Mouse (Mus musculus) frontal cortex, postnatal 14 days (tissue): ENCODE measurements around the gene Aldoart1.

Experiments used
- DNase-seq, 2 experiments: peaks; one replicate each; pipeline ENCODE4 v3.0.0; 2022; ENCODE audit warnings: low spot score in 2 of 2

Aldoart1 gene

GRCm38 (mm10) chr4:72852534-72852933 lies at the start of gene Aldoart1:
Gene Aldoart1 (minus strand): TSS chr4:72852634.
- no peak for DNase-seq

- no peak for DNase-seq
Measured at GRCm38 (mm10) chr4:72901566-72901965, 49.1 kb upstream of the Aldoart1 start.

DNA sequence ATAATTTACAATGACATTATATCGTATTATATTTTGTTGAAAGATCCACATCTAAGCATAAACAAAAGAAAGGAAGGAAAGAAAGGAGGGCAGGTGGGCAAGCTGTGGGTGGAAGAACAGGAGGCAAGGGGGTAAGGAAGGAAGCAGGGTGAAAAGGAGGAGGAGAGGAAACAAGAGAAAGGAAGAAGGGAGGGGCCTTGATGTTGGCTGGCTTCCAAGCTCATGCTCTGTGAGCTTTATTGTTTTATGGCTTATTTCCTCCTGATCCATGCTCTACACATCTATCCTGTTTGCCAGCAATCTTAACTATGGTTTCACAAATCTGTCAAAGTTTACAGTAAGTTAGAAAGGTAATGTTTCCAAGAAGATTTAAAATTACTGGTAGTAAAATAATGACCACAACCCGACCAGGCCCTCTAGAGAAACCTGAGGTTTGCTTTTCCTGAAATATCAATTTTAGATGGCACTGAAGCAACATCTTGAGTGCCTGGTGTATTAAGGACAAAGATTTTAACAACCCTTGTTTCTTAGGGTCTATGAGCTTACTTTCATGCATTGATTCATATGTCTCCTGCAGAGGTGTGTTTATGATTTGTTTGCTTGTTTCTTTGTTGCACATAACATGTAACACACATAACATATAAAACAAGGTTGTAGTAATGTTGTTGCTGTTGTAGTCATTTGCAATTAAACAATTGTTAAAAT lies 13.1 kb upstream of the Aldoart1 start:
- DNase-seq = no peak

DNA sequence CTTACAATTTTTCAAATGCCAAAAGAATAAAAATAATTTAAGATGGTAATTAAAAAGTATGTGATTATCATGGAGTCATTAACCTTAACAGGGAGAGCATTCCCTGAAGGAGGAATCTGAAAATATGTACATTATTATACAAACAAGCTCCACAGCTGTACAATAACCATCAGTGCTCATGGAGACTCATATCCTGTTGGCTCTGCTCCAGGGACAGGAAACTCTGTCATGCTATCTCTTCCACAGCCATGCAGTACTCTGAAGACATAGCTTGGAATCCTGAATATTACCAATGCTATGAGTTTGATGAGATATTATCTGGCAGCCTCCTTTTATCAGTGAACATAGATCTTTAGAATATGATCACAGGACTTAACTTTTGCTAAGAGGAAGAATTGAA lies 8.2 kb downstream of the Aldoart1 start:
- no peak for DNase-seq

DNA sequence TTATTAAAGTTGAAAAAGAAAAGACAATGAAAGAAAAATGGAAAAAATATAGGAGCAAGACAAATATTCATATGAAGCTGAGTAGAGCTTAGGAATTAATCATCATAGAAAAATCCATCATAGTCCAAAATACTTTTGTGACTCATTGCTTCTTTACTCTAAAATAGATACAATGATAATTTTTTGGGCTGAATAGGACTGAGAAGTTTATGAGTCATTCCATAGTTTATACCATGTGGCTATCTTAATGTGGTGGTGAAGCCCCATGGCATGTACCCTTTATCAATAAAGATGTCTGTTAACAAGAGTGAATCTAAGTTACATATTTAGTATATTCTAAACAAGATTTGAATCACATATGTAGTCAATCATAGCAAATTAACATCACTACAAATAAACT lies 9.4 kb downstream of the Aldoart1 start:
- no peak for DNase-seq

GRCm38 (mm10) chr4:72836430-72836829 lies 16.0 kb downstream of the Aldoart1 start:
- no peak for DNase-seq

- no peak for DNase-seq
Measured at GRCm38 (mm10) chr4:72835400-72835799, 17.0 kb downstream of the Aldoart1 start.

- DNase-seq = no peak
Measured at GRCm38 (mm10) chr4:72800816-72801215, 51.6 kb downstream of the Aldoart1 start.
